Mouse (Mus musculus) liver, embryonic 14.5 days (tissue): ENCODE measurements around the gene Map3k5.

ENCODE experiments used
- CTCF ChIP-seq: IDR thresholded peaks from 2 replicates; pipeline ENCODE4 v1.5.1; 2016; ENCODE audit warnings: antibody characterized with exemption, low read depth, control low read depth
- EP300 ChIP-seq: IDR thresholded peaks from 2 replicates; pipeline ENCODE4 v1.6.1; 2016; ENCODE audit warnings: antibody characterized with exemption, low read depth

DNA sequence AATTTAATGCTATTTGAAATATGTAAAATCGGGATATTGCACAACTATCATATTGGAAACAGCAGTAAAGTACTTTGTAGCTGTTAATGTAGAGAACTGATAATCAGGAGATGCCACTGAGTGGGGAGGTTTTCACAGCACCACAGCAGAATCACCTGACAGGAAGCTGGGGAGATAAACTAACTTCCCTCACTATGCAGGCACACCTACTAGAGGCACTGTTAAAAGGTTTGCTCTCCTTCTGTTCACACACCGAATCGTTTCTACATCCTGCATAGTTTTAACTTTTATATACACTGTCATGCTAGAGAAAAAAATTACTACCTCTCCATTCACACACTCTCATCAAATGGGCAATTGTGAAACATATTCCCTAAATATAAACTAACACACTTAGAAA, 48.0 kb upstream of the Map3k5 start:
- TF ChIP-seq CTCF (no peak), EP300 (no peak)
